Mouse (Mus musculus): Measurements from ENCODE around the gene Ccdc167.

- TF ChIP-seq NANOG (IDR thresholded peaks at IDR 0.05; ENCODE audit: borderline replicate concordance, low read length) = no peak
- TF ChIP-seq CTCF (conservative IDR thresholded peaks at IDR 0.05; ENCODE audit: low read length) = no peak
- TF ChIP-seq POU5F1 (IDR thresholded peaks at IDR 0.05; ENCODE audit: borderline replicate concordance, low read length) = no peak
These were observed 26.6 kb downstream of the Ccdc167 start for GRCm38 (mm10) chr17:29690257-29690656.

All from E14TG2a.4 (cell line).